Mouse (Mus musculus): Measurements from ENCODE around the gene Pet117.
"Not testable (repeated sequence)": the region's sequence is repeated elsewhere in the genome, so short reads cannot be mapped to it uniquely, and the experiment has no call there.

Pet117 gene

GRCm38 (mm10) chr2:144368400-144369019, at the start of gene Pet117, which contains the start of gene Kat14:
TSS of gene Pet117 (plus strand) at chr2:144368996.
TSS of gene Kat14 (plus strand) at chr2:144368983.
- peak; percentile 86 for DNase-seq

GRCm38 (mm10) chr2:144324218-144324617, 44.6 kb upstream of the Pet117 start:
- DNase-seq: no peak

- no peak for DNase-seq
Observed at GRCm38 (mm10) chr2:144329451-144329850, 39.3 kb upstream of the Pet117 start.

GRCm38 (mm10) chr2:144329937-144330336, 38.9 kb upstream of the Pet117 start:
- DNase-seq: no peak

GRCm38 (mm10) chr2:144330352-144330959, 38.3 kb upstream of the Pet117 start:
- no peak for DNase-seq

GRCm38 (mm10) chr2:144330960-144331371, 37.8 kb upstream of the Pet117 start:
- peak; percentile 33 for DNase-seq

- peak; percentile 6 for DNase-seq
Observed at GRCm38 (mm10) chr2:144331401-144332302, 37.1 kb upstream of the Pet117 start, which contains the start of gene Ovol2. TSS of gene Ovol2 (minus strand) at chr2:144332146.

- DNase-seq: no peak
Observed at GRCm38 (mm10) chr2:144332486-144332885, 36.3 kb upstream of the Pet117 start.

- peak; percentile 42 for DNase-seq
Observed at GRCm38 (mm10) chr2:144333138-144333842, 35.5 kb upstream of the Pet117 start.

GRCm38 (mm10) chr2:144337230-144337629, 31.6 kb upstream of the Pet117 start:
- DNase-seq: no peak

GRCm38 (mm10) chr2:144337701-144338100, 31.1 kb upstream of the Pet117 start:
- DNase-seq: no peak

- DNase-seq: not testable (repeated sequence)
Observed at GRCm38 (mm10) chr2:144338149-144338548, 30.6 kb upstream of the Pet117 start.

GRCm38 (mm10) chr2:144343158-144343557, 25.6 kb upstream of the Pet117 start:
- no peak for DNase-seq

- DNase-seq: no peak
Observed at GRCm38 (mm10) chr2:144348525-144348924, 20.3 kb upstream of the Pet117 start.

GRCm38 (mm10) chr2:144352843-144353242, 16.0 kb upstream of the Pet117 start:
- DNase-seq: no peak

- no peak for DNase-seq
Observed at GRCm38 (mm10) chr2:144369020-144369421, 225 bp downstream of the Pet117 start.

- DNase-seq: no peak
Observed at GRCm38 (mm10) chr2:144369511-144369910, 715 bp downstream of the Pet117 start.

GRCm38 (mm10) chr2:144371566-144371965, 2.8 kb downstream of the Pet117 start:
- DNase-seq: no peak

GRCm38 (mm10) chr2:144373063-144373462, 4.3 kb downstream of the Pet117 start:
- DNase-seq: no peak

GRCm38 (mm10) chr2:144375063-144375703, 6.4 kb downstream of the Pet117 start:
- DNase-seq: no peak

- no peak for DNase-seq
Observed at GRCm38 (mm10) chr2:144381293-144381692, 12.5 kb downstream of the Pet117 start.

GRCm38 (mm10) chr2:144381741-144382140, 12.9 kb downstream of the Pet117 start:
- peak; percentile 12 for DNase-seq
